Mouse (Mus musculus) liver, embryonic 12.5 days (tissue): ENCODE measurements around the gene Fgd2. TPM values are rescaled to one million over a fixed set of nuclear protein-coding genes. Genes with fewer than 3 reads are reported as not detected.
"Not testable (repeated sequence)": the region's sequence is repeated elsewhere in the genome, so short reads cannot be mapped to it uniquely, and the experiment has no call there.

Experiments
- ATAC-seq: fragments of 200-750 bp; cut with Nextera tagmentation; 2 replicates; pipeline ENCODE4 v1.8.0; 2017; ENCODE audit warnings: moderate number of reproducible peaks, mild to moderate bottlenecking, moderate library complexity
- H3K27ac ChIP-seq: fragments of 300-500 bp; sonication (generic); 2 replicates; pipeline ENCODE4 v1.5.1; 2016; ENCODE audit warnings: mild to moderate bottlenecking
- H3K27me3 ChIP-seq: fragments of 300-500 bp; sonication (generic); replicated peaks from 2 replicates; pipeline ENCODE4 v1.6.1; 2016; ENCODE audit warnings: mild to moderate bottlenecking, moderate library complexity
- H3K36me3 ChIP-seq: fragments of 300-500 bp; sonication (generic); 2 replicates; pipeline ENCODE4 v1.6.1; 2016; ENCODE audit warnings: mild to moderate bottlenecking, moderate library complexity
- H3K4me1 ChIP-seq: fragments of 300-500 bp; sonication (generic); 2 replicates; pipeline ENCODE4 v1.6.1; 2016
- H3K4me2 ChIP-seq: fragments of 300-500 bp; sonication (generic); 2 replicates; pipeline ENCODE4 v1.6.1; 2016; ENCODE audit warnings: mild to moderate bottlenecking, moderate library complexity
- H3K4me3 ChIP-seq: fragments of 300-500 bp; sonication (generic); 2 replicates; pipeline ENCODE4 v1.5.1; 2016; ENCODE audit warnings: mild to moderate bottlenecking, moderate library complexity
- H3K9ac ChIP-seq: fragments of 300-500 bp; sonication (generic); 2 replicates; pipeline ENCODE4 v1.6.1; 2016; ENCODE audit warnings: mild to moderate bottlenecking, moderate library complexity
- H3K9me3 ChIP-seq: fragments of 300-500 bp; sonication (generic); replicated peaks from 2 replicates; pipeline ENCODE4 v1.6.1; 2016; ENCODE audit warnings: mild to moderate bottlenecking, moderate library complexity
- WGBS: fragments of 180-500 bp; shearing (Covaris S2); methylation state at CpG from one replicate; pipeline ENCODE4 v1.1.7; 2016; ENCODE audit not compliant: insufficient replicate concordance; 5-methylcytosine and 5-hydroxymethylcytosine counted together
- polyA plus RNA-seq: library from polyadenylated mRNA; unstranded; fragments of >200 nt; fragmentation: Nextera tagmentation; extraction: Ambion mirVana; gene quantifications from 2 replicates; pipeline ENCODE4 v1.2.1, GENCODE M21; 2016

Gene Fgd2
- polyA plus RNA-seq, 1 experiment from 2014 or later: 5.9 TPM

DNA sequence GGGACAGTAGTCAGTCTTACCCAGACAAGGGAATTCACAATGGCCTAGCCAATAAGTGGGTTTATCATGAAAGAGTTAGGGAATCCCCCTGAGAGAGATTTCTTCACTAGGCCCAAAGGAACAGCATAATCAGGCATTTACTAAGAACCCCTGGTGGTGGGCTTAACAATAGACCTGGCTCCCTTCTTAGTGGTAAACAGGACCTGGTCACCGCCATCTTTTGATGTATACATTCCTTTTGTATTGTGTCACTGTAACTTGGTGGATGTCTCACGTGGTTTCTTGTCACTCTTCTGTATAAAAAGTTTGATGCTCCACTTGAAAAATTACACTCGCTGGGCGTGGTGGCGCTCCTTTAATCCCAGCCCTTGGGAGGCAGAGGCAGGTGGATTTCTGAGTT is 9.7 kb upstream of the Fgd2 start:
- not testable (repeated sequence) for H3K4me2 ChIP-seq, H3K36me3 ChIP-seq, H3K27me3 ChIP-seq, H3K4me3 ChIP-seq, H3K9ac ChIP-seq, ATAC-seq, H3K27ac ChIP-seq, H3K9me3 ChIP-seq
- peaks cover 30% of the 10 kb centered on the region for H3K4me1 ChIP-seq
- WGBS: 67% methylated on average over 5 of the region's 5 CpGs

- Histone ChIP-seq H3K9me3 (no peaks in the 10 kb centered on the region), H3K27ac (peak overlapping the region; percentile 53; the same call in 1 of the 2 replicates), H3K36me3 (no peaks in the 10 kb centered on the region), H3K27me3 (0 out of 2 replicates have a peak, but pooled peaks cover under 1% of the 10 kb centered on the region), H3K4me1 (peaks cover 11% of the 10 kb centered on the region), H3K9ac (no peak overlapping the region), H3K4me2 (no peak overlapping the region), H3K4me3 (no peak overlapping the region)
- ATAC-seq: no peak
- WGBS: 74% methylated on average over 5 of the region's 5 CpGs
Measured at GRCm38 (mm10) chr17:29355461-29355840, 5.3 kb upstream of the Fgd2 start.

DNA sequence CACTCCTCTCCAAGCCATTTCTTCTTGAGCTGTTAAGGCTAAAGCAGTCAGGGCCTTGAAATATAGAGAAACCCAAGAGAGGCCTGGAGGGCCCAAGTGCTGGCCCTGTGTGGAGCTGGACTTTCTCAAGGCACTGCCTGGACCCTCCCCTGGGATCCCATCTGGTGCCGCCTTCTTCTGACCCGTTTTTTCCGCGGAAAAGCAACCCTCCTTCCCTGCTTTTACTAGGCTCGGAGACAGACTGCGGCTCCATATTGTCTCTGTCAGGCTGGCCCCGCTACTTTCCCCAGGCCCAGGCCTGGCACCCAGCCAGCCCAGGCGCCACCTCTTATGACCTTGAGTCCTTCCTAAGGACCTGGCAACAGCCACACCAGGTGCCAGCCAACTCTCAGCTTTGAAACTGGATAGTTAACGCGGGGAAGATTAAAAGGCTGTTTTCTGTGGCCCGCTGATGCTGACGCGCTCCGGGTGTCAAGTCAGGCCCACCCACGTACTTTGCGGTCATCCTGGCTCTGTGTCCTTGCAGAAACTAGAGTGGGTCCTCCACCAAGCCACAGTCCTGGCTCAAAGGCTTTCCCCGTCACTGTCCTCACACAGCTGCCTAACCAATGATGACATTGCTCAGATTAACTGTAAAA is 4.8 kb upstream of the Fgd2 start:
- peak overlapping the region; percentile 50 for H3K4me2 ChIP-seq
- no peak for ATAC-seq
- H3K27me3 ChIP-seq: 0 out of 2 replicates have a peak, but pooled peaks cover 5% of the 10 kb centered on the region
- no peak overlapping the region for H3K9ac ChIP-seq
- 51% methylated on average over 17 of the region's 17 CpGs for WGBS
- H3K27ac ChIP-seq: peak overlapping the region; percentile 53
- H3K4me1 ChIP-seq: peaks cover 16% of the 10 kb centered on the region
- no peaks in the 10 kb centered on the region for H3K36me3 ChIP-seq
- H3K4me3 ChIP-seq: 0 out of 2 replicates have a peak overlapping the region, but pooled peaks have one; percentile 30
- no peaks in the 10 kb centered on the region for H3K9me3 ChIP-seq

GRCm38 (mm10) chr17:29356479-29356856 is 4.2 kb upstream of the Fgd2 start:
- Histone ChIP-seq H3K4me1 (peaks cover 20% of the 10 kb centered on the region), H3K27me3 (0 out of 2 replicates have a peak, but pooled peaks cover 5% of the 10 kb centered on the region), H3K9me3 (no peaks in the 10 kb centered on the region), H3K9ac (no peak overlapping the region), H3K4me3 (peak overlapping the region; percentile 30), H3K4me2 (peak overlapping the region; percentile 50), H3K36me3 (no peaks in the 10 kb centered on the region), H3K27ac (peak overlapping the region; percentile 53)
- ATAC-seq: peak; percentile 63
- WGBS: 18% methylated on average over 11 of the region's 11 CpGs

- H3K9ac ChIP-seq: no peak overlapping the region
Measured at GRCm38 (mm10) chr17:29356882-29357281, 3.8 kb upstream of the Fgd2 start.

GRCm38 (mm10) chr17:29358928-29359327 is 1.8 kb upstream of the Fgd2 start:
- WGBS: 45% methylated on average over 3 of the region's 3 CpGs
- ATAC-seq: no peak
- Histone ChIP-seq H3K27me3 (0 out of 2 replicates have a peak, but pooled peaks cover 5% of the 10 kb centered on the region), H3K27ac (no peak overlapping the region), H3K4me2 (no peak overlapping the region), H3K9me3 (no peaks in the 10 kb centered on the region), H3K4me1 (peaks cover 20% of the 10 kb centered on the region), H3K4me3 (no peak overlapping the region), H3K36me3 (no peaks in the 10 kb centered on the region), H3K9ac (no peak overlapping the region)

More at GRCm38 (mm10) chr17:29356882-29357281, 3.8 kb upstream of the Fgd2 start:
- Histone ChIP-seq H3K27me3 (0 out of 2 replicates have a peak, but pooled peaks cover 5% of the 10 kb centered on the region), H3K9me3 (no peaks in the 10 kb centered on the region), H3K36me3 (no peaks in the 10 kb centered on the region), H3K27ac (peak overlapping the region; percentile 53; the same call in 1 of the 2 replicates), H3K4me2 (peak overlapping the region; percentile 50), H3K4me1 (peaks cover 20% of the 10 kb centered on the region), H3K4me3 (peak overlapping the region; percentile 30)
- ATAC-seq: 0 out of 2 replicates have a peak, but pooled peaks have one; percentile 6
- 23% methylated on average over 9 of the region's 9 CpGs for WGBS

GRCm38 (mm10) chr17:29361982-29362691 is 1.4 kb downstream of the Fgd2 start:
- H3K27ac ChIP-seq: no peak overlapping the region
- H3K4me2 ChIP-seq: peak overlapping the region; percentile 31
- H3K9ac ChIP-seq: no peak overlapping the region
- no peak overlapping the region for H3K4me3 ChIP-seq
- 0 out of 2 replicates have a peak, but pooled peaks cover 5% of the 10 kb centered on the region for H3K27me3 ChIP-seq
- no peak for ATAC-seq
- H3K36me3 ChIP-seq: no peaks in the 10 kb centered on the region
- 34% methylated on average over 8 of the region's 8 CpGs for WGBS
- H3K4me1 ChIP-seq: peaks cover 10% of the 10 kb centered on the region
- no peaks in the 10 kb centered on the region for H3K9me3 ChIP-seq

DNA sequence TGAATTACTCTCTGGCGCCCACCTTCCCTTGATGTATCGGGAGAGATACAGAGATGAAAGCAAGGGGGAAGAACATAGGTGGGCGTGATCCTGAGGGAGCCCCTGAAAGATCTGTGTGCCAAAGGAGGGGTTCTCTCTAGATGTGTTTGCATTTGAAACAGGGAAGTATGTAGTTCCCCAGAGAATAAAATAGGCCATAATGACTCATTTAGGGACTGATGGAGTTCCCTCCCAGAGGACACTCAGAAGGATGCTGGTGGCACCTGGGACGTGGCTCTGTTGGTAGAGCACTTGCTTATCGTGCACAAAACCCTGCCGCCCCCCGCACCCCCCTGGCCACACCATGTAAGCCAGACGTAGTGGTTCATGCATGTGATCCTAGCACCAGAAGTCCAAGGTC is 2.4 kb downstream of the Fgd2 start:
- WGBS: 75% methylated on average over 8 of the region's 8 CpGs
- Histone ChIP-seq H3K27ac (no peak overlapping the region), H3K36me3 (no peaks in the 10 kb centered on the region), H3K9me3 (no peaks in the 10 kb centered on the region), H3K4me3 (no peak overlapping the region), H3K4me2 (no peak overlapping the region), H3K27me3 (peaks cover 10% of the 10 kb centered on the region; the same call in 1 of the 2 replicates), H3K4me1 (peaks cover 10% of the 10 kb centered on the region), H3K9ac (no peak overlapping the region)
- ATAC-seq: no peak

DNA sequence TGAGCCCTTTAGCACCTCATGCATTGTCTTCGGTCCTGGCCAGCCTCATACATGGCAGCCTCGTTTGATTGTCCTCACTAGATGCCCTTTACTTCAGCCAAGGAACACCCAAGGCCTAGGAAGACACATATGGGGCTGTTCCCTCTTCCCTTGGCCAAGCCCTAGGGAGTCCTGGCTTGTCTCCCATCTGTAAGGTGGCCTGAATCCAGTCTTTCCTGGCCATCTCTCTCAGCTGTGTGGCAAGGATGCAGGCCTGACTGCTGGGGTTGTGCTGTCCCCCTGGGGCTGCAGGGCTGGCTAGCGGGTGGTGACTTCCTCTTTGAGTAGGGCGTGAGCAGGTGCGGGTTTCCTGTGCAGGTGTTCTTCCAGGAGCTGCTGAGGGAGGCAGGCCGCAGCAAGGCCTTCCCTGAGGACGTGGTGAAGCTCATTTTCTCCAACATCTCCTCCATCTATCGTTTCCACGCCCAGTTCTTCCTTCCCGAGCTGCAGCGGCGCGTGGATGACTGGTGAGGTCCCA is 4.4 kb downstream of the Fgd2 start:
- H3K9me3 ChIP-seq: no peaks in the 10 kb centered on the region
- H3K9ac ChIP-seq: no peak overlapping the region
- ATAC-seq: no peak
- WGBS: 68% methylated on average over 13 of the region's 13 CpGs
- H3K4me1 ChIP-seq: peaks cover 10% of the 10 kb centered on the region
- no peaks in the 10 kb centered on the region for H3K36me3 ChIP-seq
- H3K27ac ChIP-seq: no peak overlapping the region
- no peak overlapping the region for H3K4me2 ChIP-seq
- no peak overlapping the region for H3K4me3 ChIP-seq
- H3K27me3 ChIP-seq: peaks cover 13% of the 10 kb centered on the region; the same call in 1 of the 2 replicates

GRCm38 (mm10) chr17:29368726-29369125 is 8.0 kb downstream of the Fgd2 start:
- H3K4me1 ChIP-seq: 0 out of 2 replicates have a peak, but pooled peaks cover 3% of the 10 kb centered on the region
- ATAC-seq: no peak
- H3K27me3 ChIP-seq: peaks cover 8% of the 10 kb centered on the region; the same call in 1 of the 2 replicates
- H3K4me2 ChIP-seq: no peak overlapping the region
- no peaks in the 10 kb centered on the region for H3K36me3 ChIP-seq
- H3K9me3 ChIP-seq: no peaks in the 10 kb centered on the region
- no peak overlapping the region for H3K4me3 ChIP-seq
- H3K27ac ChIP-seq: no peak overlapping the region
- no peak overlapping the region for H3K9ac ChIP-seq
- 38% methylated on average over 7 of the region's 7 CpGs for WGBS

DNA sequence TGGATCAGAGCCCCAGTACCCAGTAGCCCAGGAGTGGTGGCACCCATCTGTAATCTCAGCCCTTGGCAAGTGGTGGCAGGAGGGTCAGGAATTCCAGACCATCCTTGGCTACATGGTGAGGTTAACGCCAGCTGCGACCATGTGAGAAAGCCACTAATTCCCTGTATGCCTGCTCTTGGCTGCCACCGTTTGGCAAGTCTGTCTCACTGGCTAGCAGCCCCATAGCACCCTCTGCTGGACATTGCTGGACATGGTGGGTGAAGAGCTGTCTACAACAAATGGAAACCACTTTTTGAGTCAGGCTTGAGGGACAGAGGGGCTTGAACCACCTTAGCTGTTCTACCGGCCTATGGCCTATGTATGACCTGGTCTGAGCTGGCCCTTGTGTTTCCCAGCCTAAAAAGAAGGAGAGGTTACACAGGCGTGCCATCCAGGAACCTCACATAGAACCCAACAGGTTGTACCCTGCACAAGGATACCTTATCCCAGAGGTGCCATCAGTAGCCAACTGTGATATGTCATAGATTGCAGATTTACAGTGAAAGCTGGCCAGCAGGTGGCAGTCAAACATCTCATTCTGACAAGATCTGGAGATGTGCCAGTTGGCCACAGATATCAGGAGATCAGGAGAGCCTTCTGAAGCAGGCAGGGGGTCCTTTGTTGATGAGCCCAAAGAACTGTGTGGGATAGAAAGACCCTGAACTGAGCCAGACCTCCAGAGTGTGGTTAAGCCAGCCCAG is 10.4 kb downstream of the Fgd2 start:
- Histone ChIP-seq H3K4me3 (no peak overlapping the region), H3K27me3 (peaks cover 8% of the 10 kb centered on the region; the same call in 1 of the 2 replicates), H3K4me1 (0 out of 2 replicates have a peak, but pooled peaks cover 5% of the 10 kb centered on the region), H3K27ac (no peak overlapping the region), H3K9me3 (no peaks in the 10 kb centered on the region), H3K36me3 (no peaks in the 10 kb centered on the region), H3K4me2 (no peak overlapping the region), H3K9ac (no peak overlapping the region)
- peak; percentile 18; the same call in 1 of the 2 replicates for ATAC-seq
- 8% methylated on average over 5 of the region's 5 CpGs for WGBS
